Mouse (Mus musculus): Measurements from ENCODE around the gene Pepd. TPM values are rescaled to one million over a fixed set of nuclear protein-coding genes. Genes with fewer than 3 reads are reported as not detected.

The Pepd gene
- polyA plus RNA-seq, 1 experiment from 2014 or later = 115 TPM

GRCm38 (mm10) chr7:34986575-34987150, 74.5 kb downstream of the Pepd start:
- no peak overlapping the region for H3K4me2 ChIP-seq
- peaks cover 28% of the 10 kb centered on the region for H3K4me1 ChIP-seq
- no peak overlapping the region for H3K4me3 ChIP-seq (replicated peaks)
- no peak for ATAC-seq (replicated peaks; ENCODE audit: low FRiP score)
- no peak overlapping the region for H3K27ac ChIP-seq
- H3K36me3 ChIP-seq = peaks cover 17% of the 10 kb centered on the region
- no peaks in the 10 kb centered on the region for H3K27me3 ChIP-seq
- no peak overlapping the region for H3K9ac ChIP-seq
- H3K9me3 ChIP-seq (replicated peaks) = no peaks in the 10 kb centered on the region
- WGBS = 64% methylated on average over 7 of the region's 7 CpGs

GRCm38 (mm10) chr7:34987258-34987657, 75.1 kb downstream of the Pepd start:
- Histone ChIP-seq H3K27ac (no peak overlapping the region), H3K4me2 (no peak overlapping the region), H3K4me1 (peaks cover 30% of the 10 kb centered on the region), H3K4me3 (replicated peaks) (no peak overlapping the region), H3K36me3 (peaks cover 11% of the 10 kb centered on the region), H3K9me3 (replicated peaks) (no peaks in the 10 kb centered on the region), H3K9ac (no peak overlapping the region), H3K27me3 (no peaks in the 10 kb centered on the region)
- ATAC-seq (replicated peaks; ENCODE audit: low FRiP score) = no peak
- WGBS = 39% methylated on average over 6 of the region's 6 CpGs

- Histone ChIP-seq H3K9ac (no peak overlapping the region), H3K36me3 (0 out of 2 replicates have a peak, but pooled peaks cover 7% of the 10 kb centered on the region), H3K27me3 (no peaks in the 10 kb centered on the region), H3K4me3 (replicated peaks) (no peak overlapping the region), H3K9me3 (replicated peaks) (no peaks in the 10 kb centered on the region), H3K27ac (no peak overlapping the region), H3K4me2 (no peak overlapping the region), H3K4me1 (peaks cover 28% of the 10 kb centered on the region)
- ATAC-seq (replicated peaks; ENCODE audit: low FRiP score) = no peak
- WGBS = 69% methylated on average over 3 of the region's 3 CpGs
Measured at GRCm38 (mm10) chr7:34988488-34988887, 76.3 kb downstream of the Pepd start.

- Histone ChIP-seq H3K9ac (no peak overlapping the region), H3K4me2 (no peak overlapping the region), H3K4me1 (0 out of 2 replicates have a peak, but pooled peaks cover 5% of the 10 kb centered on the region), H3K4me3 (replicated peaks) (no peak overlapping the region), H3K9me3 (replicated peaks) (no peaks in the 10 kb centered on the region), H3K27me3 (no peaks in the 10 kb centered on the region), H3K27ac (no peak overlapping the region), H3K36me3 (0 out of 2 replicates have a peak, but pooled peaks cover 7% of the 10 kb centered on the region)
- no peak for ATAC-seq (replicated peaks; ENCODE audit: low FRiP score)
- 83% methylated on average over 6 of the region's 6 CpGs for WGBS
Measured at GRCm38 (mm10) chr7:34991731-34992246, 79.6 kb downstream of the Pepd start.

- H3K4me3 ChIP-seq (replicated peaks) = no peak overlapping the region
- no peak overlapping the region for H3K4me2 ChIP-seq
- 0 out of 2 replicates have a peak, but pooled peaks cover 7% of the 10 kb centered on the region for H3K36me3 ChIP-seq
- H3K9ac ChIP-seq = no peak overlapping the region
- H3K4me1 ChIP-seq = 0 out of 2 replicates have a peak, but pooled peaks cover 5% of the 10 kb centered on the region
- no peak overlapping the region for H3K27ac ChIP-seq
- no peak for ATAC-seq (replicated peaks; ENCODE audit: low FRiP score)
- 95% methylated on average over 3 of the region's 3 CpGs for WGBS
- no peaks in the 10 kb centered on the region for H3K9me3 ChIP-seq (replicated peaks)
- no peaks in the 10 kb centered on the region for H3K27me3 ChIP-seq
Measured at GRCm38 (mm10) chr7:34992766-34993165, 80.6 kb downstream of the Pepd start.

GRCm38 (mm10) chr7:34995872-34996662, 83.9 kb downstream of the Pepd start:
- Histone ChIP-seq H3K9ac (no peak overlapping the region), H3K4me3 (replicated peaks) (no peak overlapping the region), H3K27me3 (no peaks in the 10 kb centered on the region), H3K4me2 (no peak overlapping the region), H3K27ac (no peak overlapping the region), H3K36me3 (no peaks in the 10 kb centered on the region), H3K4me1 (0 out of 2 replicates have a peak, but pooled peaks cover 2% of the 10 kb centered on the region), H3K9me3 (replicated peaks) (no peaks in the 10 kb centered on the region)
- ATAC-seq (replicated peaks; ENCODE audit: low FRiP score) = no peak
- WGBS = 79% methylated on average over 7 of the region's 7 CpGs

- ATAC-seq (replicated peaks; ENCODE audit: low FRiP score) = no peak
- Histone ChIP-seq H3K36me3 (no peaks in the 10 kb centered on the region), H3K4me2 (no peak overlapping the region), H3K9ac (no peak overlapping the region), H3K27ac (no peak overlapping the region), H3K4me3 (replicated peaks) (no peak overlapping the region), H3K4me1 (peaks cover 6% of the 10 kb centered on the region), H3K9me3 (replicated peaks) (no peaks in the 10 kb centered on the region), H3K27me3 (no peaks in the 10 kb centered on the region)
- 50% methylated on average over 6 of the region's 6 CpGs for WGBS
Measured at GRCm38 (mm10) chr7:35000839-35001238, 88.7 kb downstream of the Pepd start.

GRCm38 (mm10) chr7:35003171-35003737, 91.1 kb downstream of the Pepd start:
- ATAC-seq (replicated peaks; ENCODE audit: low FRiP score) = 0 out of 2 replicates have a peak, but pooled peaks have one; percentile 52
- no peak overlapping the region for H3K4me3 ChIP-seq (replicated peaks)
- no peak overlapping the region for H3K4me2 ChIP-seq
- H3K4me1 ChIP-seq = peaks cover 6% of the 10 kb centered on the region
- peaks cover 4% of the 10 kb centered on the region; the same call in 1 of the 2 replicates for H3K36me3 ChIP-seq
- H3K9ac ChIP-seq = no peak overlapping the region
- H3K27me3 ChIP-seq = no peaks in the 10 kb centered on the region
- H3K9me3 ChIP-seq (replicated peaks) = no peaks in the 10 kb centered on the region
- 79% methylated on average over 7 of the region's 7 CpGs for WGBS
- no peak overlapping the region for H3K27ac ChIP-seq

- 81% methylated on average over 7 of the region's 7 CpGs for WGBS
- Histone ChIP-seq H3K4me3 (replicated peaks) (no peak overlapping the region), H3K9me3 (replicated peaks) (no peaks in the 10 kb centered on the region), H3K27ac (no peak overlapping the region), H3K9ac (no peak overlapping the region), H3K36me3 (peaks cover 4% of the 10 kb centered on the region; the same call in 1 of the 2 replicates), H3K4me1 (peaks cover 6% of the 10 kb centered on the region), H3K4me2 (no peak overlapping the region), H3K27me3 (no peaks in the 10 kb centered on the region)
- ATAC-seq (replicated peaks; ENCODE audit: low FRiP score) = no peak
Measured at GRCm38 (mm10) chr7:35006661-35007060, 94.5 kb downstream of the Pepd start.

- H3K4me2 ChIP-seq = no peak overlapping the region
- no peak overlapping the region for H3K4me3 ChIP-seq (replicated peaks)
- H3K27ac ChIP-seq = no peak overlapping the region
- no peaks in the 10 kb centered on the region for H3K4me1 ChIP-seq
- no peaks in the 10 kb centered on the region for H3K36me3 ChIP-seq
- no peak overlapping the region for H3K9ac ChIP-seq
- H3K9me3 ChIP-seq (replicated peaks) = no peaks in the 10 kb centered on the region
- no peak for ATAC-seq (replicated peaks; ENCODE audit: low FRiP score)
- 76% methylated on average over 9 of the region's 9 CpGs for WGBS
- H3K27me3 ChIP-seq = no peaks in the 10 kb centered on the region
Measured at GRCm38 (mm10) chr7:35013228-35013627, 101.0 kb downstream of the Pepd start.

GRCm38 (mm10) chr7:35015252-35015651, 103.1 kb downstream of the Pepd start:
- H3K36me3 ChIP-seq = no peaks in the 10 kb centered on the region; the same call in 1 of the 2 replicates
- no peak for ATAC-seq (replicated peaks; ENCODE audit: low FRiP score)
- H3K9me3 ChIP-seq (replicated peaks) = no peaks in the 10 kb centered on the region
- no peak overlapping the region for H3K9ac ChIP-seq
- no peak overlapping the region for H3K27ac ChIP-seq
- no peak overlapping the region for H3K4me2 ChIP-seq
- H3K4me1 ChIP-seq = no peaks in the 10 kb centered on the region
- 78% methylated on average over 2 of the region's 2 CpGs for WGBS
- H3K4me3 ChIP-seq (replicated peaks) = no peak overlapping the region
- no peaks in the 10 kb centered on the region for H3K27me3 ChIP-seq

GRCm38 (mm10) chr7:35021365-35021764, 109.2 kb downstream of the Pepd start:
- no peak overlapping the region for H3K27ac ChIP-seq
- no peak overlapping the region for H3K4me3 ChIP-seq (replicated peaks)
- H3K4me1 ChIP-seq = no peaks in the 10 kb centered on the region
- ATAC-seq (replicated peaks; ENCODE audit: low FRiP score) = no peak
- no peaks in the 10 kb centered on the region for H3K9me3 ChIP-seq (replicated peaks)
- H3K4me2 ChIP-seq = no peak overlapping the region
- H3K9ac ChIP-seq = no peak overlapping the region
- no peaks in the 10 kb centered on the region for H3K27me3 ChIP-seq
- H3K36me3 ChIP-seq = peaks cover 16% of the 10 kb centered on the region; the same call in 1 of the 2 replicates
- 84% methylated on average over 10 of the region's 10 CpGs for WGBS
